Mouse (Mus musculus) leukemia stem cell, adult 10-12 weeks (primary cell): ENCODE data around the gene Nudt4. TPM values are rescaled to one million over a fixed set of nuclear protein-coding genes. Genes with fewer than 3 reads are reported as not detected.

Experiments used
- polyA plus RNA-seq: library from polyadenylated mRNA; stranded (reverse); fragments of >175 nt; gene quantifications from 2 replicates; pipeline ENCODE4 v1.2.3, GENCODE M21; 2012; ENCODE audit warnings: low replicate concordance

Gene Nudt4
- polyA plus RNA-seq: 64.8 and 70.8 TPM in 2 replicates

DNA sequence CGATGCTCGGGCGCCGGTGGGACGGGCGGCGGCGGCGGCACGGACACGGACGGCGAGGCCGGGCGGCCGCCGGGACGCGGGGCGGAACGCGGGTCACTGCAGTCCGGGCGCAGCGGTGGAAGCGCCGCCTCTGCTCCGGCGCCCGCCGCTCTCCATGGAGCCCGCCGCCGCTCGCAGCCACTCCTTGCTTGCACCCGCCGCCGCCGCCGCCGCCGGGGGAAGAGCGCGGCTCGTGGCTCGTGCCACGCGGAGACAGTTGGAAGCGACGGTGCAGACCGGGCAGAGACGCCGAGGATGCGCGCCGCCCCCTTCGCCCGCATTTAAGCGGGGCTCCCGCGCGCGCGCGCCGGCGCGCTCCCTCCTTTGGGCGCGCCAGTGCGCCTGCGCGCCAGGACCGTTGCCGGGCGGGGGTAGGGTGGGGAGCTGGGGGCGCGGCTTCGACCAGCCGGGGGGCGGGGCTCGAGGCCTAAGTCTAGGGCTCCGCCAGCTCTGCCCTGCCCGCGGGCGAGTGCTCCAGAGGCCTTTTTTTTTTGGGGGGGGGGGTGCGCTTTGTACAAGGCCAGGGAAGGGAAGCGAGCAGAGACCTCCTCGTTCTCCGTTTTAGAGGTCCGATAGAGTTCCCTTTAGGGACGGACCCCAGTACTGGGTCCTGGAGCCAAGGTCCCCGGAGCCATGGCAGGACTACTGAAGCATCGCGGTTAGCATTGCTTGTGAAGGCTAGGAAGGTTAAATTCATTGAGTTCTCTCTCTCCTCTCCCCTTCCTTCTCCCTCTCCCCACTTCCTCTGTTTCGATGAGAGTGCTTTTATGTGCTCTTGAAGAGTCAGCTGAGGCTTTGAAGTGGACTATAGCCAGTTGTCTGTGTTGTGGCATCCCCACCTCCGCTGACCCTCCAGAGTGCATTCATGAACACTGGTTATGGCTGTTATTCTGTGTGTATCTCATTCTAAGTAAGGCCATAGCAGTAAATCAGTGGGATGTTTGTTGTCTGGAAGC is at the start of gene Nudt4:
Gene Nudt4, minus strand, starts transcription at position 296 of the 995 bp plus-strand sequence.

DNA sequence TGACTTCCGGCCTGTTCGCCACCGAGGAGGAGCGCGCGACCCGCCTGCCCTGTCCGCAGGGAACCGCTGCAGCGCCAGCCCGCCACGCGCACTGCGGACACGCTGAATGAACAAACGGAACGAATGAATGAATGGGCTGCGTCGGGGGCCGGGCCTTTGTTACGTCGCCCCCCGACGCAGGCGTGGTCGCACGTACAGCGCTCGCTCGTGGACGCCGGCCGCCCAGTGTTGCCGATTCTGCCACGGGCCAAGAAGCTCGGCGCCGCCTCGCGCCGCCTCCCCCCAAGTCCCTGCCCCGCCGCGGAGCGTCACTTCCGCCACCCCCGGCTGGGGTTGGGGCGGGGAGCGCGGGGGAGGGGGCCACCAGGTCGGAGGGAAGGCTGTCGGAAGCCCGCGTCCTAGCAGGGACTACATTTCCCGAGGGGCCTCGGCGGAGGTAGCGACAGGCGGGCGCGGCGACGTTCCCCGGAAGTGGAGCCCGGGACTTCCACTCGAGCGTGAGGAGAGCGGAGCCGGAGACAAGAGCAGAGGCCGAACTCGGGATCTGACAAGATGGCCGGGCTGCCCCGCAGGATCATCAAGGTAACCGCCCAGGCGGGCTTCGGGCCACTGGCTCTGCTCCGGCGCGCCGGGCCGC is 49.2 kb downstream of the Nudt4 start, which contains the start of gene Ube2n:
Gene Ube2n, plus strand, starts transcription at position 490 of the 637 bp plus-strand sequence.

DNA sequence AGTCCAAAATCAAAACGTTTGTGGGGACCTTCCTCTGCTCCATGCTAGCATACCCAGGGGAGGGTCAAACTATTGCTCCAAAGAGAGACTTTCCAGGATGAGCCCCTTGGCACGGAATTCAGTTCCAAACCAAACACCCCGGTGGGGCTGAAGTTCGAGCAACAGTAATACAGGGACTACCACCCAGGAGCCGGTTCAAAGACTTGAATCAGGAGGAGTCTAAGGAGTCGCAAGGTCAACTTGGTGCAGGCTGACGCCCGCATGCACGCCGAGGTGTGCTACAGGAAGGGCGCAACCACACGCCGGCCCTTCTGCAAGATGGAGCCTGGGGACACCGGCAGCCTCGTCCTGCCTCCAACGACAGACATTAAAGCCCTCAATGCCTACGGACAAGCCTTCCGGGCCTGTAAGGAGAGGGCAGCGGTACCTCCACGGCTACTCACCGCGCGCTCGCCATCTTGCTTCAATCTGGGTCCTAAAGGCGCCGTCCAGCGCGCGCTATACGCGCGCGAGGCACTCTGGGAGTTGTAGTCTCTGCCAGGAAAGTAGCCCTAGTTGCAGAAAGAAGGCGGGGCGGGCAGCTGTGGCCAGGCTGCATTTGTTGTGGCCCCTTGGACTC is 62.4 kb downstream of the Nudt4 start, which contains the start of gene Mrpl42:
Gene Mrpl42, minus strand, starts transcription at position 478 of the 619 bp plus-strand sequence.

Other genes starting within 250 kb of the Nudt4 start
- gene Cradd, start 240.0 kb downstream of the Nudt4 start, polyA plus RNA-seq: 12.7 and 19.3 TPM in 2 replicates
- gene Socs2, start 147.0 kb downstream of the Nudt4 start, polyA plus RNA-seq: 11.2 and 11.9 TPM in 2 replicates
- 14.8 and 16.4 TPM in 2 replicates for gene Mrpl42, start 62.2 kb downstream of the Nudt4 start, polyA plus RNA-seq
- gene Ube2n, start 49.0 kb downstream of the Nudt4 start, polyA plus RNA-seq: 10.3 and 26.7 TPM in 2 replicates
- gene Anapc15-ps, start 109.3 kb upstream of the Nudt4 start, polyA plus RNA-seq: not detected in 2 replicates